Comparison of ENCODE assay signal across 23 mouse cellular contexts in genomic region chr19:18669551-18669950, GRCm38 (mm10). TPM values are rescaled to one million over a fixed set of nuclear protein-coding genes. Genes with fewer than 3 reads are reported as not detected.
DNase-seq lines count a peak whose midpoint lies in the region; ATAC-seq and TF ChIP-seq lines count a peak whose summit lies in the region.
"Had no signal": no experiment of that assay in that cellular context is flagged by ENCODE, and none has a peak within 500 bp of the region (broad histone marks: within the 10 kb centered on the region; RNA-seq: fewer than 3 reads in every experiment).

No protein-coding gene starts in this region.

- H3K36me3 ChIP-seq in limb, embryonic 15.5 days = no peaks in the 10 kb centered on the region
- no peaks in the 10 kb centered on the region for H3K36me3 ChIP-seq in limb, embryonic 10.5 days
- no peaks in the 10 kb centered on the region for H3K36me3 ChIP-seq in stomach, embryonic 16.5 days (ENCODE audit: control insufficient read depth, insufficient read depth, low read length)
- H3K36me3 ChIP-seq in stomach, postnatal 0 days (ENCODE audit: control insufficient read depth, insufficient read depth, low read length) = no peaks in the 10 kb centered on the region
- H3K36me3 ChIP-seq: embryonic facial prominence, embryonic 12.5 days; hindbrain, embryonic 15.5 days; midbrain, embryonic 12.5 days had no signal

- peak; percentile 45 for DNase-seq in cerebellum, adult 9-10 months
- DNase-seq in cerebellum, adult 11 months = no peak
- DNase-seq in limb, embryonic 10.5 days (ENCODE audit: low spot score) = no peak
- no peak for DNase-seq in stomach, postnatal 0 days (ENCODE audit: low spot score)
- peak; percentile 79 for DNase-seq in retina, postnatal 1 day
- DNase-seq: adrenal gland, postnatal 25 days; cerebellum, postnatal 10 days; forebrain, postnatal 0 days; gastrocnemius, postnatal 25 days; heart, adult 2 months; heart, postnatal 4 days; layer of hippocampus, adult 9-11 months; lung, adult 18-20 months; lung, postnatal 10 days; thymus, postnatal 14 days had no signal

- 94% methylated on average over 7 of the region's 7 CpGs for WGBS in limb, embryonic 15.5 days
- WGBS in limb, embryonic 10.5 days = 97% methylated on average over 7 of the region's 7 CpGs
- WGBS in stomach, embryonic 16.5 days = 96% methylated on average over 7 of the region's 7 CpGs
- WGBS in stomach, postnatal 0 days = 96% methylated on average over 7 of the region's 7 CpGs

- peak overlapping the region; percentile 91; the same call in 1 of the 2 replicates for H3K27ac ChIP-seq in limb, embryonic 15.5 days
- H3K27ac ChIP-seq in limb, embryonic 10.5 days = no peak overlapping the region
- peak overlapping the region; percentile 30; the same call in 1 of the 2 replicates for H3K27ac ChIP-seq in stomach, embryonic 16.5 days (ENCODE audit: low read length)
- H3K27ac ChIP-seq in stomach, postnatal 0 days (replicated peaks) = no peak overlapping the region
- H3K27ac ChIP-seq: hindbrain, embryonic 15.5 days had no signal

- no peak overlapping the region for H3K9ac ChIP-seq in limb, embryonic 15.5 days
- H3K9ac ChIP-seq in stomach, embryonic 16.5 days (ENCODE audit: low read length) = no peak overlapping the region
- no peak overlapping the region for H3K9ac ChIP-seq in stomach, postnatal 0 days (ENCODE audit: low read length)
- H3K9ac ChIP-seq: embryonic facial prominence, embryonic 12.5 days; forebrain, postnatal 0 days; hindbrain, embryonic 15.5 days; midbrain, embryonic 12.5 days had no signal

- H3K4me3 ChIP-seq in limb, embryonic 15.5 days = no peak overlapping the region
- no peak overlapping the region for H3K4me3 ChIP-seq in limb, embryonic 10.5 days
- no peak overlapping the region for H3K4me3 ChIP-seq in stomach, embryonic 16.5 days (replicated peaks; ENCODE audit: low read length)
- no peak overlapping the region for H3K4me3 ChIP-seq in stomach, postnatal 0 days (ENCODE audit: low read depth, low read length)
- H3K4me3 ChIP-seq: myocyte had no signal

- H3K27me3 ChIP-seq in limb, embryonic 15.5 days = no peaks in the 10 kb centered on the region
- H3K27me3 ChIP-seq in limb, embryonic 10.5 days (ENCODE audit: low read depth, poor library complexity, severe bottlenecking) = no peaks in the 10 kb centered on the region
- no peaks in the 10 kb centered on the region for H3K27me3 ChIP-seq in stomach, embryonic 16.5 days (ENCODE audit: control insufficient read depth, insufficient read depth, low read length)
- no peaks in the 10 kb centered on the region for H3K27me3 ChIP-seq in stomach, postnatal 0 days (ENCODE audit: control insufficient read depth, insufficient read depth, low read length)
- H3K27me3 ChIP-seq: embryonic facial prominence, embryonic 12.5 days; hindbrain, embryonic 15.5 days; midbrain, embryonic 12.5 days had no signal

- no peak for ATAC-seq in limb, embryonic 15.5 days (ENCODE audit: insufficient number of reproducible peaks, low FRiP score, low TSS enrichment, low read depth)
- ATAC-seq in stomach, embryonic 16.5 days (ENCODE audit: insufficient read depth, low FRiP score) = no peak
- ATAC-seq in stomach, postnatal 0 days (ENCODE audit: low FRiP score, low TSS enrichment) = no peak
- no peak for ATAC-seq in erythroid progenitor cell, adult 5-6 weeks (replicated peaks; ENCODE audit: low FRiP score, poor library complexity, severe bottlenecking)
- ATAC-seq: forebrain, postnatal 0 days; intestine, postnatal 0 days had no signal

- TF ChIP-seq EP300 in stomach, postnatal 0 days (optimal IDR thresholded peaks at IDR 0.05) = no peak

- no peak overlapping the region for H3K4me2 ChIP-seq in limb, embryonic 15.5 days
- no peak overlapping the region for H3K4me2 ChIP-seq in stomach, embryonic 16.5 days (ENCODE audit: low read depth, low read length)
- no peak overlapping the region for H3K4me2 ChIP-seq in stomach, postnatal 0 days (replicated peaks; ENCODE audit: low read depth)

- H3K9me3 ChIP-seq in limb, embryonic 15.5 days = no peaks in the 10 kb centered on the region
- no peaks in the 10 kb centered on the region for H3K9me3 ChIP-seq in limb, embryonic 10.5 days (replicated peaks)
- H3K9me3 ChIP-seq in stomach, embryonic 16.5 days (replicated peaks; ENCODE audit: control insufficient read depth, low read length) = no peaks in the 10 kb centered on the region
- no peaks in the 10 kb centered on the region for H3K9me3 ChIP-seq in stomach, postnatal 0 days (ENCODE audit: control insufficient read depth, low read length)
- H3K9me3 ChIP-seq: embryonic facial prominence, embryonic 12.5 days; hindbrain, embryonic 15.5 days; midbrain, embryonic 12.5 days had no signal

- H3K4me1 ChIP-seq in limb, embryonic 15.5 days = peaks cover 23% of the 10 kb centered on the region
- H3K4me1 ChIP-seq in limb, embryonic 10.5 days = peaks cover 25% of the 10 kb centered on the region
- H3K4me1 ChIP-seq in stomach, embryonic 16.5 days (ENCODE audit: control insufficient read depth, insufficient read depth, low read length) = peaks cover 18% of the 10 kb centered on the region
- H3K4me1 ChIP-seq in stomach, postnatal 0 days (replicated peaks; ENCODE audit: control insufficient read depth, insufficient read depth) = peaks cover 6% of the 10 kb centered on the region; the same call in 1 of the 2 replicates

- TF ChIP-seq CTCF in stomach, postnatal 0 days (IDR thresholded peaks at IDR 0.05; ENCODE audit: low read depth) = no peak

RNA-seq across cellular contexts. Expression of gene Carnmt1, which starts 1.0 kb away (rescaled TPM):
- 21.5 and 35.0 TPM in 2 replicates for polyA plus RNA-seq in limb, embryonic 15.5 days (2015; fragmentation: Nextera tagmentation; extraction: Ambion mirVana)
- 30.4 and 33.3 TPM in 2 replicates for polyA plus RNA-seq in limb, embryonic 10.5 days (2016; fragmentation: Nextera tagmentation; extraction: Ambion mirVana)
- 15.4 and 16.6 TPM in 2 replicates for polyA plus RNA-seq in stomach, embryonic 16.5 days (2015; fragmentation: Nextera tagmentation; extraction: Ambion mirVana)
- polyA plus RNA-seq in stomach, postnatal 0 days (2015; fragmentation: Nextera tagmentation; extraction: Ambion mirVana) = 18.4 and 18.6 TPM in 2 replicates
- 19.8 and 20.5 TPM in 2 replicates for total RNA-seq in erythroid progenitor cell, adult 5-6 weeks (2015; ENCODE audit: low replicate concordance)
- 10.7 and 19.8 TPM in 2 replicates for total RNA-seq in erythroid progenitor cell, adult 5-6 weeks (2017; ENCODE audit: low replicate concordance)

RNA-seq across cellular contexts. Expression of gene Nmrk1, which starts 37.8 kb away (rescaled TPM):
- polyA plus RNA-seq in limb, embryonic 15.5 days (2015; fragmentation: Nextera tagmentation; extraction: Ambion mirVana) = 18.6 and 19.1 TPM in 2 replicates
- polyA plus RNA-seq in limb, embryonic 10.5 days (2016; fragmentation: Nextera tagmentation; extraction: Ambion mirVana) = 6.5 and 9.0 TPM in 2 replicates
- polyA plus RNA-seq in stomach, embryonic 16.5 days (2015; fragmentation: Nextera tagmentation; extraction: Ambion mirVana) = 12.1 and 14.9 TPM in 2 replicates
- 4.9 and 6.2 TPM in 2 replicates for polyA plus RNA-seq in stomach, postnatal 0 days (2015; fragmentation: Nextera tagmentation; extraction: Ambion mirVana)
- 6.5 TPM in 1 of 2 replicates, not detected in the other for total RNA-seq in erythroid progenitor cell, adult 5-6 weeks (2015; ENCODE audit: low replicate concordance)
- 6.3 TPM in 1 of 2 replicates, not detected in the other for total RNA-seq in erythroid progenitor cell, adult 5-6 weeks (2017; ENCODE audit: low replicate concordance)

RNA-seq across cellular contexts. Expression of gene Ostf1, which starts 37.9 kb away (rescaled TPM):
- 154 and 163 TPM in 2 replicates for polyA plus RNA-seq in limb, embryonic 15.5 days (2015; fragmentation: Nextera tagmentation; extraction: Ambion mirVana)
- polyA plus RNA-seq in limb, embryonic 10.5 days (2016; fragmentation: Nextera tagmentation; extraction: Ambion mirVana) = 31.9 and 32.0 TPM in 2 replicates
- polyA plus RNA-seq in stomach, embryonic 16.5 days (2015; fragmentation: Nextera tagmentation; extraction: Ambion mirVana) = 115 and 119 TPM in 2 replicates
- polyA plus RNA-seq in stomach, postnatal 0 days (2015; fragmentation: Nextera tagmentation; extraction: Ambion mirVana) = 129 and 134 TPM in 2 replicates
- 44.0 and 59.8 TPM in 2 replicates for total RNA-seq in erythroid progenitor cell, adult 5-6 weeks (2015; ENCODE audit: low replicate concordance)
- total RNA-seq in erythroid progenitor cell, adult 5-6 weeks (2017; ENCODE audit: low replicate concordance) = 38.5 and 49.5 TPM in 2 replicates

RNA-seq across cellular contexts. Expression of gene D030056L22Rik, which starts 43.4 kb away (rescaled TPM):
- 20.1 and 22.6 TPM in 2 replicates for polyA plus RNA-seq in limb, embryonic 15.5 days (2015; fragmentation: Nextera tagmentation; extraction: Ambion mirVana)
- polyA plus RNA-seq in limb, embryonic 10.5 days (2016; fragmentation: Nextera tagmentation; extraction: Ambion mirVana) = 26.7 and 26.8 TPM in 2 replicates
- 16.4 and 17.8 TPM in 2 replicates for polyA plus RNA-seq in stomach, embryonic 16.5 days (2015; fragmentation: Nextera tagmentation; extraction: Ambion mirVana)
- polyA plus RNA-seq in stomach, postnatal 0 days (2015; fragmentation: Nextera tagmentation; extraction: Ambion mirVana) = 11.4 and 12.8 TPM in 2 replicates
- total RNA-seq in erythroid progenitor cell, adult 5-6 weeks (2015; ENCODE audit: low replicate concordance) = 119 and 134 TPM in 2 replicates
- total RNA-seq in erythroid progenitor cell, adult 5-6 weeks (2017; ENCODE audit: low replicate concordance) = 35.3 and 67.6 TPM in 2 replicates

Comparison
In these comparisons a context has a peak if more than half of its experiments do, and no peak if none do; other contexts are left out.
1. DNase-seq: peak in cerebellum, adult 9-10 months (single experiment) and retina, postnatal 1 day (single experiment); none in cerebellum, adult 11 months (single experiment), limb, embryonic 10.5 days (single experiment) and stomach, postnatal 0 days (single experiment).
2. H3K27ac ChIP-seq: peak in limb, embryonic 15.5 days (single experiment) and stomach, embryonic 16.5 days (single experiment); none in limb, embryonic 10.5 days (single experiment) and stomach, postnatal 0 days (single experiment).